Mouse (Mus musculus) megakaryocyte, embryonic 14.5 days (primary cell): ENCODE data around the gene Espl1.

Experiments used
- FLI1 ChIP-seq: IDR thresholded peaks from 2 replicates; pipeline ENCODE4 v1.6.1; 2012; ENCODE audit warnings: low read length, inconsistent platforms, mixed read lengths
- GATA1 ChIP-seq: IDR thresholded peaks from 3 replicates; pipeline ENCODE4 v1.6.1; 2012; ENCODE audit warnings: mixed read lengths, low read length, inconsistent platforms, borderline replicate concordance

DNA sequence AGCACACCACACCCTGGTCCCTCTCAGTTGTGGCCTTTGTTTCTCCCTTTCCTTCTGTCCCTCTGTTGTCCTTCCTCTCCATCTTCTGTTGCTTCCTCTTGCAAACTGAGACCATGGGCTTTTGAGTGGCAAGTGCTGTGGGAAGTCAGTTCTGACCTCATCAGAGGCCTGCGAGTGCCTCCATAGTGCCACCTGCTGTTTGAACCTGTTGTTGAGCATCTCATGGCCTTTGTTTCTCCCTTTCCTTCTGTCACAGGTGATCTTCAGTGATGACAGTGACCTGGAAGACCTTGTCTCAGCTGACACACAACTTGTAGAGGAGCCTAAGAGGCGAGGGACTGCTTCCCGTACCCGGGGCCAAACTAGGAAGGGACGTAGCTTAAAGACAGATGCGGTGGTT, 20.2 kb downstream of the Espl1 start:
- TF ChIP-seq GATA1 (no peak), FLI1 (no peak)
